Mouse (Mus musculus) retina, postnatal 1 day (tissue): ENCODE data around the gene Cabcoco1.

Experiments
- DNase-seq: peaks from one replicate; pipeline ENCODE4 v3.0.0-alpha.2; 2012

Cabcoco1 gene

DNA sequence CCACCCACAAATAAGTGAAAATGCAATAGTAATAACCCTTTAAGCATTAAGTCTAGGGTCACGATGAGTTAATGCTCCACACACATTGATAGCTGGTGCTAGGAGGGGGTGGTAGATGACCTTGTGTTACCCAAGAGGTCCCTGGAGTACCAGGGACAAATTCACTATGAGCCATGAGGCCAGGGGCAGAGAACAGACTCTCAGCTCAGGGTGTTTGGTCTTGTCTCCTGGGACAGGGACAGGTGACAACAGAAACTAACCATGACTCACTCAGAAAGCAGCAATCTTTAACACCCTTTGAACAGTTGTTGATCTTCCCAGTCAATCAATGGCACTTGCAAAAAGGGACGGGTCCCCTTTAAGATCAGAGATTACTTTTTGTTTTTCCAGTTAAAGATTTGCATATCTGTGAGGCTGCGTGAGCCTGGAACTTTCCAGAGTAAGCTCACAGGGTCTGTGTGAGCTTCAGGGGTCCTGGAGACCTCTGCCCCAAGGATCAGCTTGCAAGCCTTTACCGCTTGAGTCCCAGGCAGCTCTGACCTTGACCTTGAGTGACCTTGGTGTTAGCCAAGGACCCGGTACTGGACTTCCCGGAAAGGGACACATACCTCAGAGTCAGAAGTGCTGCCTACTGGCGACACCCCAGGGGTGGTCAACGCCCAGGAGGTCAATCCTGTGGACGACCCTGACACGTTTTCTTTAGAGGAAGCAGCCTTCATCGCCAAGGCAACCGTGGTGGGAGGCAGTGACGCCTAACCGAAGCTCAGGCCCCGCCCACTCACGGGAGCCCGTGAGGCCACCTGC lies at the start of gene Cabcoco1:
Gene Cabcoco1, minus strand, starts transcription at position 758 of the 804 bp plus-strand sequence.
- peak; percentile 52 for DNase-seq

- peak; percentile 25 for DNase-seq
Observed at GRCm38 (mm10) chr10:68589530-68590252, 48.0 kb upstream of the Cabcoco1 start.

DNA sequence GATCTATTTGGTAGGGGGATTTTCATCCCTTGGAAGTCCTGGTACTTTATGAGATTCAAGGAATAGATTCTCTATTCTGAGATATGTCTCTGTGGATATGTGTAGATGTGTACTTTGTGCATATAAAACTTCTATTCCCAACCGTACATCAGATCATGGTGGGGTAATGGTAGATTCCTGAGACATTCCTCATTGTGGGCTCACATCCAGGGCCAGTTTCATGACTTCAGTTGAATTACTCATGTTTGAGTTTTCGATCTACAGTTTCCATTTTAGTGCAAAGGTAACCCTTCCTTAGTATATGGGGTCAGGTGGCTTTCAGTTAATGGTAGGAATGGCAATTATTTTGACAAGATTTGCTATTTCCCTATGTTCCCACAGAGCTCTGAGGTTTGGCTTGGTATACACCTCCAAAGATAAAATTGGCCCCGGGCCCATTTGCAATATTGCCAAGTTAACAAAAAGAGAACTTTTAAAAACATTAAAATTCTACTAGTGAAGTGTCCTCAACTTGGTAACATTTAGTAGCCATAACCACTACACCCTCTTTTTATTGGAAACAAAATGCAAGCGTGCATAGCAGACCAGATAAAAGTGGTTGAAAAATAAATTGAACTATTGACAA lies 45.8 kb upstream of the Cabcoco1 start:
- no peak for DNase-seq

DNA sequence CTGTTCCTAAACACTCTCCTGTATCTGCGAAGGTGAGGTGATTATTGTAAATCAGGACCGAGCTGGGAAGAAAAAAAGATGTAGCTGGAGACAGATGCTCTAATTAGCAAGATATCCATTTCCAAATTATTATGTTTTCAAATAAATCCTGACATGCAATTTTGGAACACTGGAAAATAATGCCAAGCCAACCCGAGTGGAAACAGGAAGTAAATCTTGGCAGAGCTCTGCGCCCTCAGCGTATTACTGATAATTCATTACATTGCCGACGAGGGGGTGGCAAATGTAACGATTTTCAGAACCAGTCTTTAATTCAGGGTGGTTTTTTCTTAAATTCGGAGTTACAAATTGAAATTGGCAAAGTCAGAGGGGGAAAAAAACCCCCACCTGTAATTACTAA lies 35.6 kb upstream of the Cabcoco1 start:
- DNase-seq = no peak

- no peak for DNase-seq
Observed at GRCm38 (mm10) chr10:68568172-68568571, 26.5 kb upstream of the Cabcoco1 start.

DNA sequence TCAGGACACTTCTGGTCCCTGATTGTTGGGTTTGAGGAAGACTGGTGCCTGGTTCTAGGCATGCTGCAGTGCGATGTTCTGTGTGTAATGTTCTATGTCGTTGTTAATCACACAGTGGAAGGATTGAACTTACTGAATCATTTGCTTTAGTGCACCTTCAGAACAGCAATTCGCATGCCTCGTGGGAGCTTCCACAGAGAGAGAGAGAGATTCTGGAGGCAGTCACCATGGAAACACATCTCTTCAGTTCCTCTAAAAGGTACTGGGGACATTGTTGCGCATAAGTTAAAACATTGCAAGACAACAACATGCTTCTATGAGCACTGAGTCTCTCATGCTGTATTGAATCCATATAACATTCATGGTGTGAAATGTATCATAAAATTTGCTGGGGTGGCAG lies 20.6 kb upstream of the Cabcoco1 start:
- DNase-seq = peak; percentile 15

GRCm38 (mm10) chr10:68558828-68559219 lies 17.1 kb upstream of the Cabcoco1 start:
- no peak for DNase-seq

GRCm38 (mm10) chr10:68558105-68558827 lies 16.6 kb upstream of the Cabcoco1 start:
- no peak for DNase-seq

GRCm38 (mm10) chr10:68553677-68554076 lies 12.0 kb upstream of the Cabcoco1 start:
- no peak for DNase-seq

DNA sequence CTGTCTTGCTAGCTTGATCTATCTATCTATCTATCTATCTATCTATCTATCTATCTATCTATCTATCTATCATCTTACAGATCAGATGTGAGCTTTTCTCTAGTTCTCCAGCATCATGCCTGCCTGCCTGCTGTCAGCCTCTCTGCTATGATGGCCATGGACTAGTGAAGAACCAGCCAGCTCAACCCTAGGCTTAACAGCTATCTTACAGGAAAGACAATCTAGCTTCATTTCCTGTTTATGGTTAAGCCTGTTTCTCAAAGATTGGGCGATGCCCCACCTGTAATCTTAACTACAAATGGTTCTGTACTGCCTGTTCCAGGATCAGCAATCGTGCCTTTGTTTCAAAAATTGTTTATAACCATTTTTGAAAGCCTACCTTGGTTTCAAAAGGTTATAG lies 10.9 kb upstream of the Cabcoco1 start:
- DNase-seq = no peak

- no peak for DNase-seq
Observed at GRCm38 (mm10) chr10:68551316-68551715, 9.6 kb upstream of the Cabcoco1 start.

GRCm38 (mm10) chr10:68550668-68551267 lies 9.1 kb upstream of the Cabcoco1 start:
- peak; percentile 15 for DNase-seq

DNA sequence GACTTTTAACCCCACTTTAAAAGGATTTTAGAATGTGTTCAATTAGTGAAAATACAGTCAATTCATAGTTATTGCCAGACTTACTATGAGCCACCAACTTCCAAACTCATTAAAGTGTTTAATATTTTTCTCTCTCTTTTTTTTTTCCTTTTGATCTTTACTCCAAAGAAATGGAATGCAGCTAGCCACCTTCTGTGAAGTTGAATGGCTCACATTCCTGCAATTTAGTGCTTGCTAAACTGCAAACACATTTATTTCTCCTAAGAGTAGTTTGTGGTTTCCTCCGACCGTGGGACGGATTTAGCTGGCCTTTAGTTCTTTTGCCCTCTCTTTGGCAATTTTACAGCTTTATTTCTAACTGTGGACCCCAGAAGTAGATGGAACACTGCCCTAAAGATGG lies 1.4 kb upstream of the Cabcoco1 start:
- no peak for DNase-seq

- DNase-seq = no peak
Observed at GRCm38 (mm10) chr10:68541943-68542420, 286 bp upstream of the Cabcoco1 start.

GRCm38 (mm10) chr10:68540612-68541011 lies 1.1 kb downstream of the Cabcoco1 start:
- peak; percentile 19 for DNase-seq

- DNase-seq = no peak
Observed at GRCm38 (mm10) chr10:68537261-68537950, 4.3 kb downstream of the Cabcoco1 start.

DNA sequence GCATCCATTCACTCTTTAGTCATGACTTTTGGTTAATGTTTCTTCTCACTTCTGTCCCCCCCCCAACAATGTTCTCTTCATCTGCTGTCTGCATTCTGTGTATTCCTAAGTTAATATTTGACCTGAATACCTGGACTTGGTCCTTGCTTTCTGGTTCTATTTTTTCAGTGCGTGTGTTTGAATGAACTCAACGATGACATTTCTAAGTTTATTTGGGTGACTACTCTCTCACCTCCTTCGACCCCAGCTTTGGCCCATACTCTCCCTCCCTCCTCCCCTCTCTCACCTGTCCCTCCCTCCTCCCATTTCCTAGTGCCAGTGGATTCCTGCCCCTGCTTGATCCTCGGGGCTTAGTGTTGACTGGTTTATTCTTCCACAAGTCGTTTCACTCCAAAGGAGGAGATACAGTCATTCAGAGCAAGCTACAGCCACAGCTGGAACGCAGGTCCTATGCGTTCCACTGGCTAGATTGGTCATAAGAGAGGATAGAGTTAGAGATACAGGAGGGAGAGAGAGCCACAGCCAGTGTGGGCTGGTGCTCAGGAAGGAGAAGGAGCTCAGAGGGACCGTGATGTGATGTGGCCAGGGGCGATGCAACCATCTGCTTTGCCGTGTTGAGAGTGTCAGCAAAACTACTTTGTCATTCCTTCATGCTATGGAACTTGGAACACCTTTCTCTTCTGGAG lies 12.2 kb downstream of the Cabcoco1 start:
- DNase-seq = no peak

DNA sequence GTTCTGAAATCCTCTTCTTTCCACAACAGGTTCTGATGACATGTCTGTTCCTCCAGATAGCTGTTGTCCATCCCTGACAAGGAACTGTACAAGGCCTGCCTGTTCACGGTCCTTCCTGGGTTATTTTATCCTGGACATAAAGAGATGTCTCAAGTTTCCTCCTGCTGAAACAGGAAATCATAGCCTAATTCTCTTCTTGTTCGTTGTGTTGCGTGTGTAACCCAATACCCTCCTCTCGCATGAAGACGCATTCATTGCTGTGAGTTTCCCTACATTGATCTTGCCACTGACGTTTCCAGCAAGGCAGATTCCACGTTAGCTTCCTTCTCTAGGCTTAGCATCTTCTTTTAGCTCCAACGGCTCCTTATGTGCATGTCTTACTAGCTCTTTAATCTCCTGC lies 12.7 kb downstream of the Cabcoco1 start:
- no peak for DNase-seq

- DNase-seq = no peak
Observed at GRCm38 (mm10) chr10:68522106-68522505, 19.6 kb downstream of the Cabcoco1 start.

DNA sequence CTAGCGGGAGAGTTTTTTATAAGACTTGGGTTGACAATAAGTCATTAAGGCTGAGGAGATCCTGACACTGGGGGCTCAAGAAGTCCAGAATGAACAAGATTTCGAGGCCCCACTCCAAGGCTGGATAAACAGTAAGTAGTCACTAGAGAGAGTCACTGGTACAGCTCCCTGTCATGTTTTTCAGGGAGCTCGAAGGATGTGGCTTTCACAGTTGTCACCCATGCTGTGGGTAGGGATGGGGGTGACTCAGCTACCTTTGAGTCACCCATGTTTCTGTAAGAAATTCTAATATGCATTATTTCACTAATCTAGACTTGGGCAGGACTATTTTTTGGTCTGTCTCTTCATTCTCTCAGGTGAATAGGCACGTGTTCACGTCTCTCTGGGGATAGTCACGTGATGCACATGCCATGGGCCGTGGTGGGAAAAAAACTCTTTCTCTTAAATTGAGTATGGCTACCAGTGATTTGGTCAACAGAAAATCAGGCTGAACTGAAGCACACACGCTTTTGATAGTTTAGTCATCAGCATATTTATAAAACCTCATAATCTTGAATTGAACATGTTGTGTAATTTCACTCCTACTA lies 29.2 kb downstream of the Cabcoco1 start:
- DNase-seq = no peak

GRCm38 (mm10) chr10:68507741-68508140 lies 34.0 kb downstream of the Cabcoco1 start:
- DNase-seq = no peak
